Mouse (Mus musculus) lung, adult 2 months (tissue): ENCODE measurements at regions not wholly inside any gene's neighbourhood (a gene's known extent, or its start where the extent isn't known, plus 50 kb on each side); places are given as distances from the start of the nearest gene placed in this dataset.

Experiments used
- CTCF ChIP-seq: fragments of 200-500 bp; IDR thresholded peaks from 2 replicates; pipeline ENCODE4 v1.5.1; 2011; ENCODE audit warnings: mild to moderate bottlenecking, low read length, control low read depth; ENCODE audit not compliant: insufficient read depth
- POLR2A ChIP-seq: fragments of 200-500 bp; IDR thresholded peaks from 2 replicates; pipeline ENCODE4 v1.6.1; 2011; ENCODE audit warnings: low read depth, mild to moderate bottlenecking, control low read depth, low read length, borderline replicate concordance; ENCODE audit errors: extremely low read depth

DNA sequence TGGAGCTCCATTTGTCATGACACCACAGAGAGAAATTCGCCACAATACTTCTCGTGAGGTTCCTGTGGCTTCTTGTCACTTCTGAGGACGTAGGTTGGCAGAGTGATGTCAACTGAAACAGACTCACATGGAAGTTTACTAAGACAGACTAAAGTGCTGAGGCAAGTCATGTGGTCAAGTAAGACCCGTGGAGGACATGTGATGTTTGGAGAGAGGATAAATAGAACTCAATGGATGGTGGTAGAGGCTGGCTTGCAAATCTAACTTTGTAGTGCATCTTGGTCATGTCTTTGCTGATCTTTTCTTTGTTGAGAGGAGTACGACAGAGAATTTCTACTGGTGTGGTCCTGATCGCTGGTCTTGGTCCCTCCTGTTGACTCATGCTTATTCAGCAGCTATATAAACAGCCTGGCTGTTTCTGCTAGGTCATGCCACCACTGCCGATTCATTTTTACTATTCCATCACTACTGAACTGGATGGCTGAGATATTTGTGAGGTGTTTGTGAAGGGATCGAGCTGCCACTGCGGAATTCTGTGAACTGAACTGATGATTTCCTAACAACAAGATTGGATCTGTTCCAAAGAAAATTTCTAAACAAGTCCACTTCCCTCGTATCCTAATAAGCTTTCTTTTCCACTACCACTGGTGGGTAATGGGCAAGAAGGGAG, 407.6 kb downstream of the Ccdc50 start:
- TF ChIP-seq CTCF (no peak), POLR2A (no peak)
